Comparison of ENCODE assay signal across 8 mouse cellular contexts in the genomic region with DNA sequence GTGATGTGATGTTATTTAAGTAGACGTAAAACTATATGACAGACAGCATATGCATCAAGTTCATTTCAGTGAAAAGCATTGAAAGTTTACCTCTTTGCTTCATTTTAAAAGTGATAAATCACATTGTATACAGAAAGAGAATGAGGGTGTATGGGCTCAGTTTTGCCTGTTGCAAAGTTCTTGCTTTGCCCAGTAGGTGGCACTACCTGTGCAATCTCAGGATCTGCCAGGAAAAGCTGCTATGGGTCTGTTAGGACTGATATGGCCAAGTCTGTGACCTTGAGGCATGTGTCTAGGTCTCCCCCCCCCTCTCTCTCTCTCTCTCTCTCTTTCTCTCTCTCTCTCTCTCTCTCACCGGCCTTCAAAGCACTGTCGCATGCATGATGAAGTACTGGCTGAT.
DNase-seq lines count a peak whose midpoint lies in the region; ATAC-seq and TF ChIP-seq lines count a peak whose summit lies in the region.

No protein-coding gene starts in this region.

- no peaks in the 10 kb centered on the region for H3K4me1 ChIP-seq in heart, embryonic 11.5 days (ENCODE audit: control insufficient read depth, insufficient read depth, low read length)
- no peaks in the 10 kb centered on the region for H3K4me1 ChIP-seq in embryonic facial prominence, embryonic 11.5 days (ENCODE audit: control insufficient read depth, insufficient read depth, low read length)
- no peaks in the 10 kb centered on the region for H3K4me1 ChIP-seq in liver, embryonic 14.5 days (replicated peaks; ENCODE audit: control insufficient read depth in 2 of 2, insufficient read depth in 2 of 2, low read length in 1 of 2)

- H3K27ac ChIP-seq in heart, embryonic 11.5 days (ENCODE audit: low read depth, low read length), result no peak overlapping the region
- H3K27ac ChIP-seq in embryonic facial prominence, embryonic 11.5 days (replicated peaks; ENCODE audit: low read depth, low read length), result no peak overlapping the region
- no peak overlapping the region for H3K27ac ChIP-seq in liver, embryonic 14.5 days

- WGBS in heart, embryonic 11.5 days (ENCODE audit: insufficient replicate concordance), result 59% methylated on average over 3 of the region's 3 CpGs
- WGBS in embryonic facial prominence, embryonic 11.5 days, result 58% methylated on average over 3 of the region's 3 CpGs
- whole genome bisulfite sequencing in liver, embryonic 14.5 days (ENCODE audit: insufficient replicate concordance), result 54% methylated on average over 3 of the region's 3 CpGs

- H3K36me3 ChIP-seq in heart, embryonic 11.5 days (ENCODE audit: control insufficient read depth, insufficient read depth, low read length), result no peaks in the 10 kb centered on the region
- H3K36me3 ChIP-seq in embryonic facial prominence, embryonic 11.5 days (replicated peaks; ENCODE audit: control insufficient read depth, insufficient read depth, low read depth, low read length), result no peaks in the 10 kb centered on the region
- no peaks in the 10 kb centered on the region for H3K36me3 ChIP-seq in liver, embryonic 14.5 days (replicated peaks; ENCODE audit: control insufficient read depth, insufficient read depth, low read depth)

- peak; percentile 51 for TF ChIP-seq CTCF in liver, embryonic 14.5 days (IDR thresholded peaks at IDR 0.05; ENCODE audit: low read depth)

- H3K9me3 ChIP-seq in heart, embryonic 11.5 days (replicated peaks; ENCODE audit: control insufficient read depth, low read length), result no peaks in the 10 kb centered on the region
- H3K9me3 ChIP-seq in embryonic facial prominence, embryonic 11.5 days (replicated peaks; ENCODE audit: control insufficient read depth, low read length), result no peaks in the 10 kb centered on the region
- H3K9me3 ChIP-seq in liver, embryonic 14.5 days (ENCODE audit: control insufficient read depth, low read length), result no peaks in the 10 kb centered on the region

- no peak for DNase-seq in heart, adult 11 months
- DNase-seq in right cerebral cortex, postnatal 4 days, result peak; percentile 2
- DNase-seq in right cerebral cortex, postnatal 25 days, result no peak
- peak; percentile 40 for DNase-seq in embryonic facial prominence, embryonic 11.5 days (ENCODE audit: low spot score)
- no peak for DNase-seq in liver, embryonic 14.5 days (ENCODE audit: low read depth in 3 of 3, low spot score in 3 of 3)
- no peak for DNase-seq in spleen, postnatal 4 days (ENCODE audit: low spot score in 2 of 2)

- no peak overlapping the region for H3K4me2 ChIP-seq in heart, embryonic 11.5 days
- no peak overlapping the region for H3K4me2 ChIP-seq in embryonic facial prominence, embryonic 11.5 days (ENCODE audit: low read depth, low read length)
- no peak overlapping the region for H3K4me2 ChIP-seq in liver, embryonic 14.5 days (ENCODE audit: low read depth)

- no peaks in the 10 kb centered on the region for H3K27me3 ChIP-seq in heart, embryonic 11.5 days (ENCODE audit: control insufficient read depth, insufficient read depth, low read length)
- H3K27me3 ChIP-seq in embryonic facial prominence, embryonic 11.5 days (ENCODE audit: control insufficient read depth, insufficient read depth, low read length), result no peaks in the 10 kb centered on the region
- no peaks in the 10 kb centered on the region for H3K27me3 ChIP-seq in liver, embryonic 14.5 days (ENCODE audit: control insufficient read depth, insufficient read depth, low read length)

- no peak for TF ChIP-seq EP300 in liver, embryonic 14.5 days (IDR thresholded peaks at IDR 0.05; ENCODE audit: low read depth)

- ATAC-seq in heart, embryonic 11.5 days (replicated peaks; ENCODE audit: insufficient number of reproducible peaks, low FRiP score, low TSS enrichment), result peak; percentile 31; the same call in 1 of the 2 replicates
- ATAC-seq in embryonic facial prominence, embryonic 11.5 days (replicated peaks; ENCODE audit: insufficient number of reproducible peaks, low FRiP score, low TSS enrichment, low read depth), result no peak
- no peak for ATAC-seq in liver, embryonic 14.5 days (ENCODE audit: insufficient read depth)
- ATAC-seq in erythroblast, adult 5-6 weeks (replicated peaks; ENCODE audit: low FRiP score, poor library complexity, severe bottlenecking), result no peak

- H3K4me3 ChIP-seq in heart, embryonic 11.5 days (ENCODE audit: low read depth, low read length), result no peak overlapping the region
- no peak overlapping the region for H3K4me3 ChIP-seq in embryonic facial prominence, embryonic 11.5 days (ENCODE audit: low read depth, low read length)
- no peak overlapping the region for H3K4me3 ChIP-seq in liver, embryonic 14.5 days (ENCODE audit: insufficient read depth in 1 of 2, low read depth in 2 of 2, low read length in 2 of 2)

- no peak overlapping the region for H3K9ac ChIP-seq in heart, embryonic 11.5 days (ENCODE audit: low read depth, low read length)
- no peak overlapping the region for H3K9ac ChIP-seq in embryonic facial prominence, embryonic 11.5 days (replicated peaks; ENCODE audit: low read length)
- H3K9ac ChIP-seq in liver, embryonic 14.5 days (replicated peaks), result no peak overlapping the region

Comparison
In these comparisons a context has a peak if more than half of its experiments do, and no peak if none do; other contexts are left out.
1. DNase-seq: peak in right cerebral cortex, postnatal 4 days (single experiment) and embryonic facial prominence, embryonic 11.5 days (single experiment); none in heart, adult 11 months (single experiment), right cerebral cortex, postnatal 25 days (single experiment), liver, embryonic 14.5 days (0 of 3) and spleen, postnatal 4 days (0 of 2).